In the genomic region with DNA sequence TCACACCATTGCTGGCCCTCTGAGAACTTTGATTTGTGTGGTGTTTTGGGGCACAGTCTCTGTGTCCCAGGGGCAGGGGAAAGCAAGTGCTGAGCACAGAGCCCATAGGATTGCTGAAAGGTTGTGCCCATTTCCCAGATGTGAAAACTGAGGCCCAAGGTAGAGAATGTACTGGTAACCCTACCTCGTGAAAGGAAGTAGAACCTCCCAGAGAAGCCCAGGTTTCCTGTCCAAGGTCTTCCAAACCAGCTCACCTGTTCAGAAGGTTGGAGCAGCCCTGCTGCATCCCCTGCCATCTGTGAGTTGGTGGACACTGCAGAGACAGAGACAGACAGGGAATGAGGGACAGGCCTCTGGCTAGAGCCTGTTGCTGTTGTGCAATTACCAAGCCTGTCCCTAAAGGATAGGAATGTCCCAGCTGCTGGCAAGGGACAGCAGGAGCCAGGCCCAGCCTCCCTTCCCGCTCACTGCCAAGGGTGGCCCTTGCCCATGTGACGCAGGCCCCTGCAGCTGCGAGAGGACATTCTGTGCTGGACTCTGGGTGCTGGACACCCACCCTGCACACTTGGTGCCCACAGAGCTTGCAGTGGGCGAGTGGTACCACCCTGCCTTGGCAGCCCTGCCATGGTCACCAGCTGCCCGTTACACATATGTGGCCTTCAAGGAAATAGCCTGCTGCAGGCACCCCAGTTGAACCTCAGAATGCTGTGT, we compare ENCODE assay signal across 8 mouse cellular contexts. TPM values are rescaled to one million over a fixed set of nuclear protein-coding genes. Genes with fewer than 3 reads are reported as not detected.
A peak's percentile ranks its signal among the peaks of the same experiment; 100 is the strongest.
DNase-seq lines count a peak whose midpoint lies in the region; ATAC-seq lines count a peak whose summit lies in the region.
"Had no signal": no experiment of that assay in that cellular context is flagged by ENCODE, and none has a peak within 500 bp of the region (broad histone marks: within the 10 kb centered on the region; RNA-seq: fewer than 3 reads in every experiment).

No protein-coding gene starts in this region.

- peak; percentile 85 for DNase-seq in right cerebral cortex, adult 18-20 months
- DNase-seq in right cerebral cortex, postnatal 25 days = no peak
- DNase-seq in gastrocnemius, postnatal 4 days (ENCODE audit: low spot score in 2 of 2) = peak; percentile 25 to 61
- peak; percentile 61 to 78 for DNase-seq in layer of hippocampus, adult 8-10 months (ENCODE audit: low spot score in 2 of 2)
- DNase-seq in embryo, embryonic 10.5 days (ENCODE audit: low spot score) = no peak
- no peak for DNase-seq in kidney, adult 9 months

- no peaks in the 10 kb centered on the region for H3K36me3 ChIP-seq in stomach, embryonic 16.5 days (ENCODE audit: control insufficient read depth, insufficient read depth, low read length)

- H3K27ac ChIP-seq in stomach, embryonic 16.5 days (ENCODE audit: low read length) = no peak overlapping the region
- H3K27ac ChIP-seq: heart, embryonic 13.5 days had no signal

- H3K4me3 ChIP-seq in stomach, embryonic 16.5 days (replicated peaks; ENCODE audit: low read length) = no peak overlapping the region
- H3K4me3 ChIP-seq: heart, embryonic 13.5 days had no signal

- H3K4me1 ChIP-seq in stomach, embryonic 16.5 days (ENCODE audit: control insufficient read depth, insufficient read depth, low read length) = no peaks in the 10 kb centered on the region

- no peaks in the 10 kb centered on the region for H3K27me3 ChIP-seq in stomach, embryonic 16.5 days (ENCODE audit: control insufficient read depth, insufficient read depth, low read length)
- H3K27me3 ChIP-seq: heart, embryonic 13.5 days had no signal

- no peak for ATAC-seq in stomach, embryonic 16.5 days (ENCODE audit: insufficient read depth, low FRiP score)

- 75% methylated on average over 6 of the region's 6 CpGs for WGBS in stomach, embryonic 16.5 days

- H3K4me2 ChIP-seq in stomach, embryonic 16.5 days (ENCODE audit: low read depth, low read length) = no peak overlapping the region
- H3K4me2 ChIP-seq: heart, embryonic 13.5 days had no signal

- H3K9me3 ChIP-seq in stomach, embryonic 16.5 days (replicated peaks; ENCODE audit: control insufficient read depth, low read length) = no peaks in the 10 kb centered on the region
- H3K9me3 ChIP-seq: heart, embryonic 13.5 days had no signal

- H3K9ac ChIP-seq in stomach, embryonic 16.5 days (ENCODE audit: low read length) = peak overlapping the region; percentile 26; the same call in 1 of the 2 replicates

RNA-seq across cellular contexts. Expression of gene Plin4, which starts 1.1 kb away (rescaled TPM):
- total RNA-seq in gastrocnemius, postnatal 4 days (2021) = 10 to 100 TPM; 60.0 to 80.1 TPM
- total RNA-seq in layer of hippocampus, adult 8-10 months (2022) = 10 to 100 TPM in 2 of 4 experiments, 1 to 10 TPM in 2; 7.7 to 20.5 (median 12.2) TPM
- polyA plus RNA-seq in stomach, embryonic 16.5 days (2015; fragmentation: Nextera tagmentation; extraction: Ambion mirVana) = 0.80 and 0.90 TPM in 2 replicates

RNA-seq across cellular contexts. Expression of gene Plin5, which starts 8.9 kb away (rescaled TPM):
- total RNA-seq in gastrocnemius, postnatal 4 days (2021) = 10 to 100 TPM; 25.7 to 29.7 TPM
- under 1 TPM; 0.53 to 0.80 (median 0.66) TPM for total RNA-seq in layer of hippocampus, adult 8-10 months (2022)
- polyA plus RNA-seq in stomach, embryonic 16.5 days (2015; fragmentation: Nextera tagmentation; extraction: Ambion mirVana) = 0.62 and 1.2 TPM in 2 replicates

RNA-seq across cellular contexts. Expression of gene Lrg1, which starts 13.3 kb away (rescaled TPM):
- total RNA-seq in gastrocnemius, postnatal 4 days (2021) = 1 to 10 TPM; 3.1 to 4.0 TPM
- 1 to 10 TPM in 1 of 4 experiments, under 1 TPM in 3; 0.55 to 1.1 (median 0.74) TPM for total RNA-seq in layer of hippocampus, adult 8-10 months (2022)
- polyA plus RNA-seq in stomach, embryonic 16.5 days (2015; fragmentation: Nextera tagmentation; extraction: Ambion mirVana) = 1.3 and 1.4 TPM in 2 replicates
- polyA plus RNA-seq: heart, embryonic 13.5 days had no signal

RNA-seq across cellular contexts. Expression of gene Hdgfl2, which starts 29.1 kb away (rescaled TPM):
- 10 to 100 TPM; 52.4 to 61.6 TPM for total RNA-seq in gastrocnemius, postnatal 4 days (2021)
- 100 to 1,000 TPM; 112 to 127 (median 115) TPM for total RNA-seq in layer of hippocampus, adult 8-10 months (2022)
- polyA plus RNA-seq in stomach, embryonic 16.5 days (2015; fragmentation: Nextera tagmentation; extraction: Ambion mirVana) = 77.3 and 80.1 TPM in 2 replicates

RNA-seq across cellular contexts. Expression of gene Sema6b, which starts 31.7 kb away (rescaled TPM):
- total RNA-seq in gastrocnemius, postnatal 4 days (2021) = 10 to 100 TPM; 21.0 to 21.8 TPM
- 100 to 1,000 TPM; 116 to 118 (median 117) TPM for total RNA-seq in layer of hippocampus, adult 8-10 months (2022)
- 0.50 and 0.71 TPM in 2 replicates for polyA plus RNA-seq in stomach, embryonic 16.5 days (2015; fragmentation: Nextera tagmentation; extraction: Ambion mirVana)

Comparison
In these comparisons a context has a peak if more than half of its experiments do, and no peak if none do; other contexts are left out.
1. DNase-seq: peak in right cerebral cortex, adult 18-20 months (single experiment), gastrocnemius, postnatal 4 days (2 of 2) and layer of hippocampus, adult 8-10 months (2 of 2); none in right cerebral cortex, postnatal 25 days (single experiment), embryo, embryonic 10.5 days (single experiment) and kidney, adult 9 months (single experiment).
2. RNA of gene Plin5, which starts 8.9 kb away (total RNA-seq): 25.7 to 29.7 TPM in gastrocnemius, postnatal 4 days; 0.53 to 0.80 TPM in layer of hippocampus, adult 8-10 months; every median in the first group is over 10 times any median in the second.